Mouse (Mus musculus) brain, embryonic 14.5 days (tissue): Measurements from ENCODE around the gene Wdr18.

Source experiments
- CTCF ChIP-seq: fragments of 200-500 bp; IDR thresholded peaks from 2 replicates; pipeline ENCODE4 v1.5.1; 2012; ENCODE audit warnings: inconsistent platforms, mild to moderate bottlenecking, moderate library complexity, borderline replicate concordance; ENCODE audit not compliant: insufficient read depth, insufficient read length; ENCODE audit errors: extremely low read depth
- POLR2A ChIP-seq: fragments of 200-500 bp; IDR thresholded peaks from 2 replicates; pipeline ENCODE4 v1.6.1; 2012; ENCODE audit warnings: mild to moderate bottlenecking, inconsistent platforms, borderline replicate concordance; ENCODE audit not compliant: poor library complexity, insufficient read depth, insufficient read length, severe bottlenecking; ENCODE audit errors: extremely low read depth

- TF ChIP-seq POLR2A (no peak), CTCF (no peak)
Observed at GRCm38 (mm10) chr10:79976071-79976721, 16.2 kb downstream of the Wdr18 start.
